Mouse (Mus musculus) embryonic fibroblast, embryonic 13.5 days (primary cell): ENCODE data around the gene Lzts3.

Experiments
- CTCF ChIP-seq: IDR thresholded peaks from 2 replicates; pipeline ENCODE4 v1.5.1; 2011; ENCODE audit warnings: mild to moderate bottlenecking, control low read depth, low read length, moderate library complexity, borderline replicate concordance; ENCODE audit not compliant: insufficient read depth
- POLR2A ChIP-seq: IDR thresholded peaks from 2 replicates; pipeline ENCODE4 v1.6.1; 2011; ENCODE audit warnings: low read depth, mild to moderate bottlenecking, control low read depth, low read length, moderate library complexity

- no peak for TF ChIP-seq CTCF
- TF ChIP-seq POLR2A: no peak
These were observed 42.8 kb upstream of the Lzts3 start for GRCm38 (mm10) chr2:130685426-130685825.
